In genomic region chr2:137581491-137581890, GRCm38 (mm10) we compare ENCODE assay signal across 21 mouse cellular contexts.
A peak's percentile ranks its signal among the peaks of the same experiment; 100 is the strongest.
DNase-seq lines count a peak whose midpoint lies in the region; ATAC-seq lines count a peak whose summit lies in the region.
"Had no signal": no experiment of that assay in that cellular context is flagged by ENCODE, and none has a peak within 500 bp of the region (broad histone marks: within the 10 kb centered on the region; RNA-seq: fewer than 3 reads in every experiment).

No protein-coding gene starts in this region.

- 28% methylated on average over 2 of the region's 2 CpGs for WGBS in kidney, embryonic 15.5 days
- WGBS in embryonic facial prominence, embryonic 14.5 days, result 0% methylated on average over 2 of the region's 2 CpGs

- ATAC-seq in kidney, embryonic 15.5 days (replicated peaks; ENCODE audit: low FRiP score), result no peak
- no peak for ATAC-seq in embryonic facial prominence, embryonic 14.5 days (ENCODE audit: low read depth)
- ATAC-seq: forebrain, embryonic 14.5 days; hindbrain, embryonic 16.5 days; intestine, embryonic 15.5 days; lung, postnatal 0 days had no signal

- H3K9me3 ChIP-seq in kidney, embryonic 15.5 days (replicated peaks), result no peaks in the 10 kb centered on the region
- no peaks in the 10 kb centered on the region for H3K9me3 ChIP-seq in embryonic facial prominence, embryonic 14.5 days (ENCODE audit: control insufficient read depth, low read length)
- H3K9me3 ChIP-seq: heart, embryonic 10.5 days; intestine, embryonic 15.5 days; midbrain, embryonic 12.5 days; neural tube, embryonic 13.5 days had no signal

- H3K4me3 ChIP-seq in kidney, embryonic 15.5 days (replicated peaks), result no peak overlapping the region
- H3K4me3 ChIP-seq in embryonic facial prominence, embryonic 14.5 days (ENCODE audit: low read depth, low read length), result no peak overlapping the region
- H3K4me3 ChIP-seq: gastrocnemius, adult 2 months; heart, embryonic 10.5 days; intestine, embryonic 15.5 days; midbrain, embryonic 12.5 days; neural tube, embryonic 13.5 days had no signal

- H3K36me3 ChIP-seq in kidney, embryonic 15.5 days, result no peaks in the 10 kb centered on the region
- no peaks in the 10 kb centered on the region for H3K36me3 ChIP-seq in embryonic facial prominence, embryonic 14.5 days (ENCODE audit: control insufficient read depth, insufficient read depth, low read length)
- H3K36me3 ChIP-seq: heart, embryonic 10.5 days; intestine, embryonic 15.5 days; midbrain, embryonic 12.5 days; neural tube, embryonic 13.5 days had no signal

- no peak overlapping the region for H3K4me2 ChIP-seq in kidney, embryonic 15.5 days
- no peak overlapping the region for H3K4me2 ChIP-seq in embryonic facial prominence, embryonic 14.5 days (ENCODE audit: low read depth, low read length)
- H3K4me2 ChIP-seq: intestine, embryonic 15.5 days; midbrain, embryonic 12.5 days; neural tube, embryonic 13.5 days had no signal

- no peak for DNase-seq in kidney, adult 18-20 months
- DNase-seq in 3134 (ENCODE audit: extremely low read depth, insufficient read length, low spot score) (peak; percentile 7), NIH3T3 (ENCODE audit: low read depth) (peak; percentile 68)
- peak; percentile 78 for DNase-seq in embryonic facial prominence, embryonic 14.5 days (ENCODE audit: low spot score)
- DNase-seq in urinary bladder, adult 18-20 months (ENCODE audit: low spot score in 2 of 2), result no peak
- DNase-seq in adrenal gland, postnatal 25 days, result no peak
- DNase-seq in right cerebral cortex, adult 18-20 months, result no peak
- DNase-seq: cerebellum, adult 11 months; cerebellum, adult 9-11 months; gastrocnemius, adult 2 months; layer of hippocampus, postnatal 36 days; retina, postnatal 1 day; thymus, postnatal 36 days had no signal

- no peaks in the 10 kb centered on the region for H3K27me3 ChIP-seq in kidney, embryonic 15.5 days
- H3K27me3 ChIP-seq in embryonic facial prominence, embryonic 14.5 days (replicated peaks; ENCODE audit: control insufficient read depth, insufficient read depth, low read length), result no peaks in the 10 kb centered on the region
- H3K27me3 ChIP-seq: intestine, embryonic 15.5 days; midbrain, embryonic 12.5 days; neural tube, embryonic 13.5 days had no signal

- H3K27ac ChIP-seq in kidney, embryonic 15.5 days, result 0 out of 2 replicates have a peak overlapping the region, but pooled peaks have one; percentile 10
- H3K27ac ChIP-seq in embryonic facial prominence, embryonic 14.5 days (replicated peaks; ENCODE audit: low read depth, low read length), result no peak overlapping the region
- H3K27ac ChIP-seq: gastrocnemius, adult 2 months; heart, embryonic 10.5 days; intestine, embryonic 15.5 days; midbrain, embryonic 12.5 days; neural tube, embryonic 13.5 days had no signal

- peaks cover 3% of the 10 kb centered on the region; the same call in 1 of the 2 replicates for H3K4me1 ChIP-seq in kidney, embryonic 15.5 days
- H3K4me1 ChIP-seq in embryonic facial prominence, embryonic 14.5 days (ENCODE audit: control insufficient read depth, insufficient read depth, low read length), result peaks cover 5% of the 10 kb centered on the region; the same call in 1 of the 2 replicates
- H3K4me1 ChIP-seq: heart, embryonic 10.5 days; intestine, embryonic 15.5 days; midbrain, embryonic 12.5 days; neural tube, embryonic 13.5 days had no signal

- no peak overlapping the region for H3K9ac ChIP-seq in kidney, embryonic 15.5 days
- H3K9ac ChIP-seq in embryonic facial prominence, embryonic 14.5 days (ENCODE audit: low read depth, low read length), result no peak overlapping the region
- H3K9ac ChIP-seq: intestine, embryonic 15.5 days; midbrain, embryonic 12.5 days; neural tube, embryonic 13.5 days had no signal

Comparison
In these comparisons a context has a peak if more than half of its experiments do, and no peak if none do; other contexts are left out.
1. DNase-seq: peak in 3134 (single experiment), NIH3T3 (single experiment) and embryonic facial prominence, embryonic 14.5 days (single experiment); none in kidney, adult 18-20 months (single experiment), urinary bladder, adult 18-20 months (0 of 2), adrenal gland, postnatal 25 days (single experiment) and right cerebral cortex, adult 18-20 months (single experiment).